Mouse (Mus musculus) embryonic facial prominence, embryonic 14.5 days (tissue): Measurements from ENCODE around the gene Kiss1r. TPM values are rescaled to one million over a fixed set of nuclear protein-coding genes. Genes with fewer than 3 reads are reported as not detected.

ENCODE experiments used
- ATAC-seq: fragments of 200-750 bp; cut with Nextera tagmentation; 2 replicates; pipeline ENCODE4 v1.8.0; 2017; ENCODE audit warnings: low read depth, moderate number of reproducible peaks, moderate TSS enrichment
- DNase-seq: peaks from one replicate; pipeline ENCODE4 v3.0.0-alpha.2; 2015; ENCODE audit warnings: low spot score
- H3K27ac ChIP-seq: fragments of 300-500 bp; sonication (generic); replicated peaks from 2 replicates; pipeline ENCODE4 v1.5.1; 2014; ENCODE audit warnings: low read depth, mild to moderate bottlenecking, low read length, moderate library complexity
- H3K27me3 ChIP-seq: fragments of 300-500 bp; sonication (generic); replicated peaks from 2 replicates; pipeline ENCODE4 v1.6.1; 2014; ENCODE audit warnings: low read length; ENCODE audit not compliant: control insufficient read depth, insufficient read depth
- H3K36me3 ChIP-seq: fragments of 300-500 bp; sonication (generic); 2 replicates; pipeline ENCODE4 v1.6.1; 2014; ENCODE audit warnings: low read length, mixed read lengths; ENCODE audit not compliant: control insufficient read depth, insufficient read depth
- H3K4me1 ChIP-seq: fragments of 300-500 bp; sonication (generic); 2 replicates; pipeline ENCODE4 v1.6.1; 2014; ENCODE audit warnings: antibody characterized with exemption, low read length; ENCODE audit not compliant: control insufficient read depth, insufficient read depth
- H3K4me2 ChIP-seq: fragments of 300-500 bp; sonication (generic); 2 replicates; pipeline ENCODE4 v1.6.1; 2014; ENCODE audit warnings: low read depth, mild to moderate bottlenecking, low read length, moderate library complexity, mixed read lengths
- H3K4me3 ChIP-seq: fragments of 300-500 bp; sonication (generic); 2 replicates; pipeline ENCODE4 v1.5.1; 2014; ENCODE audit warnings: low read depth, mild to moderate bottlenecking, low read length
- H3K9ac ChIP-seq: fragments of 300-500 bp; sonication (generic); 2 replicates; pipeline ENCODE4 v1.6.1; 2014; ENCODE audit warnings: low read depth, mild to moderate bottlenecking, low read length, moderate library complexity, mixed read lengths
- H3K9me3 ChIP-seq: fragments of 300-500 bp; sonication (generic); 2 replicates; pipeline ENCODE4 v1.6.1; 2016; ENCODE audit warnings: low read length; ENCODE audit not compliant: control insufficient read depth
- WGBS: fragments of 180-500 bp; shearing (Covaris S2); extraction: QIAGEN DNeasy Blood & Tissue Kit; methylation state at CpG from one replicate; pipeline ENCODE4 v1.1.7; 2014; 5-methylcytosine and 5-hydroxymethylcytosine counted together
- polyA plus RNA-seq: library from polyadenylated mRNA; unstranded; fragments of >200 nt; fragmentation: Nextera tagmentation; extraction: Ambion mirVana; gene quantifications from 2 replicates; pipeline ENCODE4 v1.2.1, GENCODE M21; 2014

The Kiss1r gene
- 0.56 and 0.58 TPM in 2 replicates for polyA plus RNA-seq

DNA sequence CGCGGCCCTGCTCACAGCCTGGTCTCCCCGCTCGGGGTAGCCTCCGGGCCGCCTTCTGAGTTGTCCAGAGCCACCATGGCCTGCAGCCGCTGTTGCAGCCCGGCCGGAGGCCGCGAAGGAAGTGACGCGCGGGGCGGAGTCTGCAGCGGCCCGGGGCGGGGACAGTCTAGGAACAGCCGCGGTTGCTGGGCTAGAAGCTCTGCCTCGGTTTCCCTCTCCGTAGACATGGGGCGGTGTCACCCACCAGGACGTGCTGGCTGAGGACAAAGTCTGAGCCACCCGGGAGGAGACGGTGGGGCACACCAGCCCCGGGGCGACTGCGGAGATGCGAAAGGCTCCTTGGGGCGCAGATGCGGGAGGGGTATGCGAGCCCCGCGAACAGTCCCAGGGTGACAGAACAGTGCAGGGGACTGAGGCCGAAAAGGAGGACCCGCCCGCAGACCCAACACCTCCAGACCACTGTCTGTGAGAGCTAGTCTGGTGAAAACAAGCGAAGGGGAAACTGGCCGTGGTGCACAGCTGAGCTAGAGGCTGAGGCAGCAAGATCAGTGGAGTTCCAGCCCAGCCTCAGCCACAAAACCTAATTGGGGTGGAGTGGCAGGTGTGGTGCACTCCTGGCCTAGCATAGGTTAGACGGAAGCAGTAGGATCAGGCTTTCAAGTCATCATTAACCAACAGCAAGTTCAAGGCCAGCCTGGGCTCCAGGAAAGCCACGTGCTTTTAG, at the start of gene Kiss1r:
TSS of gene Kiss1r (plus strand) at position 164 of the 724 bp plus-strand sequence.
- Histone ChIP-seq H3K27me3 (peaks cover 47% of the 10 kb centered on the region), H3K36me3 (peaks cover 7% of the 10 kb centered on the region), H3K9me3 (no peaks in the 10 kb centered on the region), H3K4me1 (peaks cover 21% of the 10 kb centered on the region), H3K9ac (peak within 1 kb of the TSS; percentile 97), H3K27ac (peak within 1 kb of the TSS; percentile 85), H3K4me2 (peak within 1 kb of the TSS; percentile 97), H3K4me3 (peak within 1 kb of the TSS; percentile 82)
- WGBS, result 3% methylated on average over 23 of the region's 42 CpGs
- ATAC-seq, result peak; percentile 89
- peak; percentile 85 for DNase-seq

GRCm38 (mm10) chr10:79871845-79872244, 44.9 kb upstream of the Kiss1r start:
- H3K9me3 ChIP-seq, result no peaks in the 10 kb centered on the region
- H3K4me1 ChIP-seq, result peaks cover 14% of the 10 kb centered on the region; the same call in 1 of the 2 replicates
- no peak for DNase-seq
- H3K36me3 ChIP-seq, result peaks cover 27% of the 10 kb centered on the region; the same call in 1 of the 2 replicates
- H3K4me2 ChIP-seq, result no peak overlapping the region
- no peak for ATAC-seq
- H3K9ac ChIP-seq, result no peak overlapping the region
- H3K27ac ChIP-seq, result no peak overlapping the region
- no peaks in the 10 kb centered on the region for H3K27me3 ChIP-seq
- no peak overlapping the region for H3K4me3 ChIP-seq
- WGBS, result 94% methylated on average over 8 of the region's 8 CpGs

GRCm38 (mm10) chr10:79872862-79873261, 43.9 kb upstream of the Kiss1r start:
- Histone ChIP-seq H3K27me3 (no peaks in the 10 kb centered on the region), H3K9me3 (no peaks in the 10 kb centered on the region), H3K4me1 (peaks cover 14% of the 10 kb centered on the region; the same call in 1 of the 2 replicates), H3K4me2 (peak overlapping the region; percentile 81), H3K36me3 (peaks cover 21% of the 10 kb centered on the region; the same call in 1 of the 2 replicates), H3K27ac (peak overlapping the region; percentile 85; the same call in 1 of the 2 replicates), H3K9ac (peak overlapping the region; percentile 82), H3K4me3 (peak overlapping the region; percentile 68)
- DNase-seq (no peak), ATAC-seq (no peak)
- 33% methylated on average over 3 of the region's 3 CpGs for WGBS

- Histone ChIP-seq H3K27me3 (no peaks in the 10 kb centered on the region), H3K27ac (peak overlapping the region; percentile 85), H3K4me3 (peak overlapping the region; percentile 68), H3K4me1 (peaks cover 14% of the 10 kb centered on the region; the same call in 1 of the 2 replicates), H3K4me2 (peak overlapping the region; percentile 81), H3K36me3 (peaks cover 21% of the 10 kb centered on the region; the same call in 1 of the 2 replicates), H3K9me3 (no peaks in the 10 kb centered on the region), H3K9ac (peak overlapping the region; percentile 82)
- 6% methylated on average over 6 of the region's 6 CpGs for WGBS
- ATAC-seq (no peak), DNase-seq (no peak)
Measured at GRCm38 (mm10) chr10:79873313-79873712, 43.5 kb upstream of the Kiss1r start.

DNA sequence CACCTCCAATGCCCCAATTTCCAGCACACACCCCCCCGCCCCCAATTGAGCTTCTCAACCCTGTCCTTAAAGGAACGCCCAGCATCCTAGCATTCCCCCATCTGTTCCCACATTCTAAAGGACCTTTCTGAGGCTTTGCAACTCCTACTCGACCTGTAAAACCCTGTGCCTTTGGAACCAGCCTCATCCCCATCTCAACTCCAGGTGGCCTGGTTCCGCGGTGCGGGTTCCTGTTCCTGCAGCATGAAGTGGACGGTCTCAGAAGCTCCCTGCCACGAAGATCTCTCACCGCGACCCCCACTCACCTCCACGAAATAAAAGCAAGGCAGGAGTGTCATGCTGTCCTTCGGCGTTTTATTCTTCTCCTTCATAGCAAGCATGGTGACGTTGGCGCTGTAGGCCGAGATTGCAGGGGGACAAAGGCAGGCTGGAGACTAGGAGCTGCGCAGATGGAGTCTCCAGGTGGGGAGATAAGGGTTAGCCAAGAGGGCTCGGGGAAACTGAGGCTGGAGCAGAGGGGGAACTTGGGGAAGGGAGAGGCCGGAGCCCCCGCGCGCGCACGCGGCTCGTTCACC, 43.0 kb upstream of the Kiss1r start:
- Histone ChIP-seq H3K4me3 (peak overlapping the region; percentile 68), H3K4me1 (peaks cover 14% of the 10 kb centered on the region; the same call in 1 of the 2 replicates), H3K27ac (peak overlapping the region; percentile 85), H3K36me3 (peaks cover 21% of the 10 kb centered on the region; the same call in 1 of the 2 replicates), H3K4me2 (peak overlapping the region; percentile 81), H3K27me3 (no peaks in the 10 kb centered on the region), H3K9ac (peak overlapping the region; percentile 82), H3K9me3 (no peaks in the 10 kb centered on the region)
- under 1% methylated on average over 26 of the region's 26 CpGs for WGBS
- no peak for DNase-seq
- ATAC-seq, result peak; percentile 20

GRCm38 (mm10) chr10:79874290-79874862, 42.4 kb upstream of the Kiss1r start, which contains the start of the genes Prtn3 and Plppr3:
Gene Prtn3 (plus strand): TSS chr10:79874476.
Gene Plppr3 (minus strand): TSS chr10:79874634.
- Histone ChIP-seq H3K4me2 (peak within 1 kb of the TSS; percentile 81), H3K36me3 (peaks cover 21% of the 10 kb centered on the region; the same call in 1 of the 2 replicates), H3K27me3 (no peaks in the 10 kb centered on the region), H3K4me1 (peaks cover 14% of the 10 kb centered on the region; the same call in 1 of the 2 replicates), H3K27ac (peak within 1 kb of the TSS; percentile 85), H3K9ac (peak within 1 kb of the TSS; percentile 82), H3K9me3 (no peaks in the 10 kb centered on the region), H3K4me3 (peak within 1 kb of the TSS; percentile 68)
- 0% methylated on average over 29 of the region's 57 CpGs for WGBS
- DNase-seq (peak; percentile 83), ATAC-seq (peak; percentile 91)

DNA sequence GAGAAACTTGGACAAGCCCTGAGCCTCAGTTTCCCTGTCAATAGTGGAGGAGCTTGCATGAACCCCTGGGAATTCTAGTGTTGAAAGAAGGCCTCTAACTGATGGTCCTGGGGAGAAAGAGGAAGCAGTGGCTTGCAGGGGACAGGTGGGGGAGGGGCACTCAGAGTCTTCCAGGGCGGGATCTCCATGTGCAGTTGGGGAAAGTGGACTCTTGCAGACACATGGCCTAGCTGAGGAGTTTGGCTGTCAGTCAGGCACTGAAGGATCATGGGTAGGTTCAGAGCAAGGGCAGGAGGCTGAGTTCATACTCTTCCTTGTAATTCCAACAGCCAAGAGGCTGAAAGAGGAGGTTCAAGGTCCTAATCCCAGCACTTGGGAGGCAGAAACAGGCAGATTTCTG, 39.6 kb upstream of the Kiss1r start:
- no peak overlapping the region for H3K27ac ChIP-seq
- no peaks in the 10 kb centered on the region for H3K9me3 ChIP-seq
- H3K9ac ChIP-seq, result no peak overlapping the region
- no peak overlapping the region for H3K4me3 ChIP-seq
- H3K4me2 ChIP-seq, result no peak overlapping the region
- no peak for DNase-seq
- no peak for ATAC-seq
- no peaks in the 10 kb centered on the region for H3K27me3 ChIP-seq
- H3K4me1 ChIP-seq, result peaks cover 22% of the 10 kb centered on the region
- WGBS, result 44% methylated on average over 1 of the region's 1 CpGs
- H3K36me3 ChIP-seq, result no peaks in the 10 kb centered on the region

DNA sequence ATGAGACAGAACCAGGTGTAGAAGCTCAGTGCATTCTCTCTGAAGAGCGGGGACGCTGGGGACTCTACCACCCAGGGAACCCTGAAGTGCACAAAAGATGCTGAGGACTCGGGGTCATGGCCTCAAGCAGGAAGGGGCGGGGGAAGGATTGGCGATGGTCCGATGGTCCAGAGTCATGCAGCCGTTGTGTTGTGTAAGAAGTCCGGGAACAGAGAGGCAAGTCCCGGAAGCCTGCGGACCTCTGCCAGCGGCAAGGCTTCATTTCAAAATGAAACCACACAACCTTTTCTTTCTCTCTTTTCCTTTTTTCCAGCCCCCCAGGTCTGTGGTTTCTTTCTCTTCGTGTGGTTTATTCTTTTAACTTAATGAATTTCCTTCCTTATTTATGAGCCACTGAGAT, 39.0 kb upstream of the Kiss1r start:
- Histone ChIP-seq H3K4me2 (no peak overlapping the region), H3K27me3 (no peaks in the 10 kb centered on the region), H3K9me3 (no peaks in the 10 kb centered on the region), H3K27ac (no peak overlapping the region), H3K4me3 (no peak overlapping the region), H3K9ac (no peak overlapping the region), H3K4me1 (peaks cover 25% of the 10 kb centered on the region), H3K36me3 (no peaks in the 10 kb centered on the region)
- no peak for DNase-seq
- WGBS, result 50% methylated on average over 11 of the region's 12 CpGs
- no peak for ATAC-seq
